Mouse (Mus musculus) 3134 (cell line): ENCODE data around the gene Myh6.

ENCODE experiments used
- DNase-seq: peaks from one replicate; pipeline ENCODE4 v3.0.0-alpha.2; 2011; ENCODE audit warnings: low spot score; ENCODE audit not compliant: insufficient read length; ENCODE audit errors: extremely low read depth

The Myh6 gene

DNA sequence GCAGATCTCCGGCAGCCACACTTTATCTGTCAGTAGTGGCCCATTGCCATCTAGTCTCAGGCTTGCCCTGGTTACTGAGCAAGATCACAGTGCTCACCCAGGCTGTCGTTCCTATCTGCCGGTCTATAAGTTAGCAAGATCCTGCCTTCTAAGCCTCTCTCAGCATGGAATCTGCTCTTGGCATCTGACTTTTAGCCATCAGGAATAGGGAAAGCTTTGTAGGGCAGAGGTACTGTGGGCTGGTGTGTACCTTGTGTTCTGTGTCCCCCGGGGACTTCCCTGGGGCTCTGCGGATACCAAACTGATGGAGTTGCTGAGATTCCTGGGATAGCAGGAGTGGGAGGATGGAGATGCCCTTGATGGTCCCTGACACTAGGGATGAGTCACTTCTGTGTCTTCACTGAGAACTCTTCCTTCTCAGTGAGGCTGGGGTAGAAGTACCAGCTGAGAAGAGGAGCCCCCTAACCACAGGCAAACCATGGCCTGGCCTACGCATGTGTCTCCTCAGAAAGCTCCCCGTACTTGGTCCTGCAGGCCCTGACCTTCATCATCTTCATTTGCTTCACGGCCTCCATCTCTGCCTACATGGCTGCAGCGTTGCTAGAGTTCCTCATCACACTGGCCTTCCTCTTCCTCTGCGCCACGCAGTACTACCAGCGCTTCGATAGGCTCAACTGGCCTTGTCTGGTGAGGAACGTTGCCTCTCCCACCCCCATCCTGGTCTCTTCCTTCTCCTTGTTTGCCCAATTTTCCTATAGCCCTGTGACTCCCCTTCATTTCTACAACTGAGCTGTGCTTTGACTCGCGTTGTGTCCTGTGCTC is 29.2 kb downstream of the Myh6 start:
- no peak for DNase-seq

GRCm38 (mm10) chr14:54936831-54937160 is 29.9 kb downstream of the Myh6 start:
- no peak for DNase-seq

DNA sequence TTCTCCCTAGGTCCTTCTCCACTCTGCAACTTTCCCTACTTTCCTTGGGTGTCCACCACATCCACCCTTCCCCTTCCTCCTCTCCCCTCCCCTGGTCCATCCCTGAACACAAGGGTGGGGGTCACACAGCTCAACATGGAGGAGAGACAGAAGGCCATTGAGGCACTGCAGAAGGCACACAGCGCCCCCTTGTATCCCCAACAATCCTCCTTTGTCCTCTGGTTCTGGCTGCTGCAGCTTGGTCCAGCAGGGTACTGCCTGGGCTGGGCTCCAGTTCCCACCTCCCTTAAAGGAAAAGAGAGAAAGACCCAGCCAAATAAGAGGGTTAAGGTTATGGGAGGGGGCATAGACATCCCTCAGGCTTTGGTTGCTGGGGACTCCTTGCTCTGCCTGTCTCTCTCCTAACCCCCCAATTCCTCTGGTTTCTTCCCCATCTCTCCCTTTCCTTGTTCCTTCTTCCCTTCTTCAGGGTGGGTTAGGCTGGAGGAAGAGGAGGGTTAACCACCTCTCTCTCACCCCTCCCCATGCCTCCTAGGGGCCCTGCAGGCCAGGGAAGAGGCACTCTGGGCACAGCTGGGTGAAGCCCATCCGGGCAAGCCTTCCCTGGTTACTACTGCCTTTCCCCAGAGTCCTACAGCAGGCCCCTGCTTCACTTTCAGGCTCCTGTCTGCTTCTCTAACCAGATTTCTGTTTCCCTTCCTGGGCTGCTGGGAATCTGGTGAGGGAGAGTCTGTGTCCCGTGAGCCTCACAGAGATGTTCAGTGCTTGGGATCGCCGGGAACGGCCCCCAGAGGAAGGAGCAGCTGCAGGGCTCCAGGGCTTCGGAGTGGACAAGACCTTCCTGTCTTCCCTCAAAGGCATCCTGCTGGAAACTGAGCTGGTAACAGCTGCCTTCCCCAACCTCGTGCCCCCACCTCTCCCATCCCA is 30.6 kb downstream of the Myh6 start, which contains the start of gene Cmtm5:
Gene Cmtm5 (plus strand): TSS at position 358 of the 927 bp plus-strand sequence.
- no peak for DNase-seq

GRCm38 (mm10) chr14:54932645-54933150 is 34.0 kb downstream of the Myh6 start, which contains the start of gene Il25:
Gene Il25 (plus strand): TSS chr14:54932695.
- no peak for DNase-seq

- DNase-seq, result no peak
Measured at GRCm38 (mm10) chr14:54930431-54930830, 36.3 kb downstream of the Myh6 start.

DNA sequence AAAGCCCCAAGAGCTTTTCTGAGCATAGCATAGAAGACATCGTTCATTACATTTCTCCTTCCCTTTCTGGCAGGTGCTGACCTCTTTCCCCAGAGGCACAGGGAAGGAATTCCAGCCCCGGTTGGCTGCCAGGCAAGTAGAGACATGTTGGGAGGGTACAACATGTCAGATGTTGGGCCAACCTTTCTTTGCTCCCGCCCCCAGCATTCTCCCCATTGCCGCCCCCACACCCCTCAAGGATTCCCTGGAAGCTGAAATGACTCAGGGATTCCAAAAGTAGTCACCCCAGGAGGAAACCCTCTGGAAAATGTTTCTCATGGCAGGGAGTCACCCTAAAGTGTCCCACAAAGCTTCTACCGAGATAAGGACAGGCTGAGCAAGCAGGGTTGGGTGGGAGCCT is 36.9 kb downstream of the Myh6 start:
- DNase-seq, result no peak

DNA sequence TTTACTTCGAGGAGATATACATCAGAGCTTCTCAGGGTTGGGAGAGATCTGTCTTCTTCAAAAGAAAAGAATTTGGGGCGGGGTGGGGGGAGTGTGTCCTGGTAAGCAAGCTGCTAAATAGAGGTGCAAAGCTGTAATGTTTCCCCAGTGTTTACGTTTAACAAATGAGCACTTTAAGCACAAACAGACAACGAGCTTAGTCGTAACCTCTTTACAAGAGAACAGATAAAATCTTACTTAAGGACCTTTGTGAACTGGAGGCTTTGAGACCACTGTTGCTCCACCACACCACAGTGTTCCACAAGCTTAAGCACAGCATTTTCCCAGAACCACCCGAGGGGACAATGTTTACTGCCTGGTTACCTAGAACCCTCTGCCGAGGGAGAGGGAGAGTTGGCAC is 39.4 kb downstream of the Myh6 start:
- no peak for DNase-seq

GRCm38 (mm10) chr14:54926401-54927158 is 40.1 kb downstream of the Myh6 start:
- DNase-seq, result no peak

GRCm38 (mm10) chr14:54925349-54926342 is 41.1 kb downstream of the Myh6 start, which contains the start of gene Efs:
Gene Efs (minus strand): TSS chr14:54926126.
- no peak for DNase-seq

DNA sequence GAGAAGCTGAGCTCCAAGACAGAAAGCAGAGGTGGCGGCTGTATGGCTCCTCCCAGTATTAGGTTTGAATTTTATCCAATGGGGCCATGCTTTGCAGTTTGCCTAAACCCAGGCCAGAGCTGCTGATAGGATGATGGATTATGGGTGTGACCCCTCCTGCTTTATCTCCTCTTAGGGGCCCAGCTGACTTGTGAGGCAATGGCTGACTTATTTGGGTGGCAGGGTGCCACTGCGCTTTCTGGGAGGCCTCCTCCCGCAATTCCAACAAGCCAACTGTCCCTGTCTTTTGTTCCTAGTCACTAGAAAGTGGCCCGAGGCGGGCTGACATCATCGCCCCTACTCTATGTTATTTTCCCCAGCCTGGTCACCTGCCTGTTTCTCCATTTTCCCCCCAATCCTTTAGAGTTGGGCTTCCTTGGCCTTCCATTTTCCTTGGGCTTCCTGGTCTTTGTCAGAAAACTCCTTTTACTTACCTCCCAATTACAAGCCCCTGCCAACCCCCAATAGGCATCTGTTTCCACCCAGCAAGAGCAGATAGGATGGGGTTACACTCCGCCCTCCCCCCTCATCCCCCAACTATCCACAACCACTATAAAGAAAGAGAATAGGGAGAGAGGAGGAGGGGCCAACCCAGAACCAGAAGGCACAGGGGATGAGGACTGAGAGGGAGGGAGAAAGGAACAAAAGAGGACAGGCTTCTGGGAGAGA is 41.9 kb downstream of the Myh6 start:
- peak; percentile 45 for DNase-seq

GRCm38 (mm10) chr14:54920076-54920685 is 46.5 kb downstream of the Myh6 start:
- no peak for DNase-seq

GRCm38 (mm10) chr14:54913343-54913742 is 53.4 kb downstream of the Myh6 start:
- no peak for DNase-seq

GRCm38 (mm10) chr14:54912886-54913285 is 53.8 kb downstream of the Myh6 start, which contains the start of gene Slc22a17:
Gene Slc22a17 (minus strand): TSS chr14:54913132.
- no peak for DNase-seq

DNA sequence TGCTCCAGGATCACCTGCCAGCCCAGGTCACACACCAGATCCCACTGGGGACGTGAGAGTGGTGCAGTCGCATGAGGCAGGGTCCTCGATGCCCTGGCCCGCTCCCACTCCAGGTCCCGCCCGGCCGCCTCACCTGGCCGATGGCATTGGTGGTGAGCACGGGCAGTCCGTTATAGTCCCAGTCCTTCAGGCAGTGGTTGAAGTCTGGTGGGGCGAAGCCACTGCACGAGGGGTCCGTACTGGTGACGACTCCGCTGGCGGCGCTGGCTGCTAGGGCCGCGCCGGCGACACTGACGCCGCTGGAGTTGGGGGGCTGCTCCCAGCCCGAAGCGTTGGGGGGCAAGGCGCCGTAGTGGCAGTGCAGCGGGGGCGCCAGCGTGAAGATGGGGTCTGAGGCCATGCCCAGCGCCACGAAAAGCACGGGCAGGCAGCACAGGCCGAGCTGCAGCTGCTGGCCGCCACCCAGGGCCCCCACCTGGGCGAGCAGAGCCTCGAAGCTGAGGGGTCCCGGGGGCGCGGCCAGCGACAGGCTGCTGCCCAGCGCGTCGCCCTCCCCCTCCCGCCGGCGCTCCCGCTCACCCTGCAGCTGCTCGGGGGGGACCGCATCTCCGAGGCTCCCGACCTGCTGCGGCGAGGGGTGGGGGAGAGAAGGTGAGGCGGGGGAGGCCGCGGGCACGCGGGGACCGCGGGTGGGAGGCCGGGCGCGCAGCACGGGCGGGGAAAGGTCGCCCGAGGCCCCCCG is 54.4 kb downstream of the Myh6 start:
- no peak for DNase-seq

DNA sequence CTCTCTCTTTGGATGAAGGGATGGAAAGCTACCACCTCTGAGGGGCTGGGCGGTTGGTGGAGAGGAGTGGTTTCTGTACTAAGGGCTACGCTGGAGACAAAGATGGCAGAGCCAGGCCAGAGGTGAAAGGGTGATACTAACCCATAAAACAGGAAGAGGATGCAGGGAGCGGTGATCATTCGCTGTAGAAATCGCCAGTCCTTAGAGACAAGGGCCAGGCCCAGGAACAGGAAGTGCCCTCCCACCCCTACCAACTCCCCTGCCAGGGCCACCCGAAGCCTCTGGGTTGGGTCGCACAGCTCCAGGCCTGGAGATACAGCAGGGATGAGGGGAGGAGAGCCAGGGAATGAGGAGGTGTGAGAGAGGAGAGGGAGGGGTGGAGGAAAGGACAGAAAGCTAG is 58.0 kb downstream of the Myh6 start:
- no peak for DNase-seq

DNA sequence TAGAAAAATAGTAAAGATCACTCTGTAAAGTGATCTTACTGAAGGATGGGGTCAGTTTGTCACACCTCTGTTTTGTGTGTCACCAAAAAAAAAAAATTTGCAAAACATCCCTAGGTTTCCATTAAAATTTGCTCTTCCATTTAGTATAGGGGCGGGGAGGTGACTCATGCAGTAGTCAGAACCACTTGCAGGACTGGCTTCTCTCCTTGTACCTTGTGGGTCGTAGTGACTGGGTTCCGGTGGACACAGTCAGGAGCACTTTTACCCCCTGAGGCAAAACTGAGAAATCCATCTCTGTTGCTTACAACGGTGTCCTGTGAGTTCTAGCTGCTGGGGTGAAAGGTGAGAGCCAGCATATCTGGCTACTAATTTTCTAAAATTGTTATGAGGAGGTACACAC is 63.1 kb downstream of the Myh6 start:
- DNase-seq, result peak; percentile 38

DNA sequence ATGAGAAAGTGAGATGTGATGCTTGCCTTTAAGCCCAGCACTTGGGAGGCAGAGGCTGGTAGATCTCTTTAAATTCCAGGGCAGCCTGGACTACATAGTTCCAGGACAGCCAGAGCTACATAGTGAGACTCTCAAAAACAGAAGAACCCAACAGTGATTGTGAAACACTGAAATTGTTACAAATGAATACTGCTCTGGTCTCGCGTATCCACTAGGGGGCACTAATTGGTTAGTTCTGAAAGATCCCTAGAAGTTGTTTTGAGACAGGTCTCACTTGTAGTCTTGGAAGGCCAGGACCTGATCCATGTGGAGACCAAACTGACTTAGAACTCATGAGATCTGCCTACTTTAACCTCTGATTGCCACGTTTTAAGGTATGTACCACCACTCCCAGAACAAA is 66.3 kb downstream of the Myh6 start:
- DNase-seq, result no peak

DNA sequence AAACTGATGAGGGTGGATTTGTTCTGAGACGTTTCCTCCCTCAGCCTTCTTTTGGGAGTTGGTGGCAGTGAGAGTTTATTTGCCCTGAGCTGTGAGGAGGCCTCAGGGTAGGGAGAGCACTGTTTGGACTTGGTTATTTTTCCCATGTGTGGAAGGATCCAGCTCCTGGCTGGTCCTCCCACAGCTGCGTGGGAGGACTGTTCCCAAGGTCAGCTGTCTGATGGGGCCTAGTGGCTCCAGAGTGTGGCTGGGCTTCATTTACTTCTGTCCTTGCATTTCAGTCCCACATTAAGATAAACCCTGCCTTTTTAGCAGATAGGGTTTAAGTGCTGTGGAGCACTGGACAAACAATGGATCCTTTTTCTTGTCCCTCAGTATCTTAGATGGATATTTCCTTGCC is 69.3 kb downstream of the Myh6 start:
- no peak for DNase-seq
